Mouse (Mus musculus) intestine, embryonic 16.5 days (tissue): Measurements from ENCODE around the gene Gna11. TPM values are rescaled to one million over a fixed set of nuclear protein-coding genes. Genes with fewer than 3 reads are reported as not detected.

Source experiments
- ATAC-seq: fragments of 200-750 bp; cut with Nextera tagmentation; 2 replicates; pipeline ENCODE4 v1.8.0; 2017; ENCODE audit warnings: moderate TSS enrichment, moderate library complexity
- H3K27ac ChIP-seq: fragments of 300-500 bp; sonication (generic); 2 replicates; pipeline ENCODE4 v1.5.1; 2014; ENCODE audit warnings: mild to moderate bottlenecking, low read length
- H3K27me3 ChIP-seq: fragments of 300-500 bp; sonication (generic); replicated peaks from 2 replicates; pipeline ENCODE4 v1.6.1; 2014; ENCODE audit warnings: low read length, control low read depth, mixed read lengths; ENCODE audit not compliant: control insufficient read depth, insufficient read depth
- H3K36me3 ChIP-seq: fragments of 300-500 bp; sonication (generic); 2 replicates; pipeline ENCODE4 v1.6.1; 2014; ENCODE audit warnings: low read length, control low read depth; ENCODE audit not compliant: control insufficient read depth, insufficient read depth
- H3K4me1 ChIP-seq: fragments of 300-500 bp; sonication (generic); 2 replicates; pipeline ENCODE4 v1.6.1; 2014; ENCODE audit warnings: low read length, control low read depth, mixed read lengths; ENCODE audit not compliant: control insufficient read depth, insufficient read depth
- H3K4me2 ChIP-seq: fragments of 300-500 bp; sonication (generic); 2 replicates; pipeline ENCODE4 v1.6.1; 2014; ENCODE audit warnings: low read depth, low read length, control low read depth
- H3K4me3 ChIP-seq: fragments of 300-500 bp; sonication (generic); 2 replicates; pipeline ENCODE4 v1.5.1; 2014; ENCODE audit warnings: mild to moderate bottlenecking, low read length
- H3K9ac ChIP-seq: fragments of 300-500 bp; sonication (generic); 2 replicates; pipeline ENCODE4 v1.6.1; 2014; ENCODE audit warnings: low read depth, low read length
- H3K9me3 ChIP-seq: fragments of 300-500 bp; sonication (generic); 2 replicates; pipeline ENCODE4 v1.6.1; 2016; ENCODE audit warnings: low read length, control low read depth; ENCODE audit not compliant: control insufficient read depth
- WGBS: fragments of 180-500 bp; shearing (Covaris S2); extraction: QIAGEN DNeasy Blood & Tissue Kit; methylation state at CpG from one replicate; pipeline ENCODE4 v1.1.7; 2014; 5-methylcytosine and 5-hydroxymethylcytosine counted together
- microRNA-seq: library from miRNA; unstranded; fragments of <30 nt; microRNA quantifications from one replicate; pipeline ENCODE4, GENCODE M21; 2016
- polyA plus RNA-seq: library from polyadenylated mRNA; unstranded; fragments of >200 nt; fragmentation: Nextera tagmentation; extraction: Ambion mirVana; gene quantifications from 2 replicates; pipeline ENCODE4 v1.2.1, GENCODE M21; 2015

Gene Gna11
- polyA plus RNA-seq, 1 experiment from 2014 or later, result 296 TPM

- 74% methylated on average over 7 of the region's 7 CpGs for WGBS
These were observed 59.4 kb downstream of the Gna11 start for GRCm38 (mm10) chr10:81485479-81486018.

GRCm38 (mm10) chr10:81485060-81485449 is 59.9 kb downstream of the Gna11 start:
- H3K27me3 ChIP-seq, result peaks cover 15% of the 10 kb centered on the region
- peaks cover 6% of the 10 kb centered on the region for H3K4me1 ChIP-seq
- peaks cover 18% of the 10 kb centered on the region for H3K36me3 ChIP-seq
- H3K4me3 ChIP-seq, result no peak overlapping the region
- 30% methylated on average over 2 of the region's 2 CpGs for WGBS
- ATAC-seq, result no peak
- H3K9me3 ChIP-seq, result no peaks in the 10 kb centered on the region
- H3K27ac ChIP-seq, result no peak overlapping the region
- H3K4me2 ChIP-seq, result no peak overlapping the region
- no peak overlapping the region for H3K9ac ChIP-seq

More at GRCm38 (mm10) chr10:81485479-81486018, 59.4 kb downstream of the Gna11 start:
- peaks cover 15% of the 10 kb centered on the region for H3K27me3 ChIP-seq
- no peak overlapping the region for H3K27ac ChIP-seq
- H3K4me1 ChIP-seq, result peaks cover 6% of the 10 kb centered on the region
- no peak overlapping the region for H3K4me3 ChIP-seq
- ATAC-seq, result no peak
- H3K36me3 ChIP-seq, result peaks cover 18% of the 10 kb centered on the region
- H3K9ac ChIP-seq, result no peak overlapping the region
- H3K4me2 ChIP-seq, result no peak overlapping the region
- H3K9me3 ChIP-seq, result no peaks in the 10 kb centered on the region

GRCm38 (mm10) chr10:81484441-81485059 is 60.4 kb downstream of the Gna11 start:
- 56% methylated on average over 6 of the region's 6 CpGs for WGBS
- no peaks in the 10 kb centered on the region for H3K9me3 ChIP-seq
- H3K36me3 ChIP-seq, result peaks cover 18% of the 10 kb centered on the region
- peaks cover 15% of the 10 kb centered on the region for H3K27me3 ChIP-seq
- no peak overlapping the region for H3K27ac ChIP-seq
- ATAC-seq, result no peak
- peaks cover 6% of the 10 kb centered on the region for H3K4me1 ChIP-seq
- no peak overlapping the region for H3K4me3 ChIP-seq
- H3K9ac ChIP-seq, result no peak overlapping the region
- no peak overlapping the region for H3K4me2 ChIP-seq

GRCm38 (mm10) chr10:81483983-81484382 is 61.0 kb downstream of the Gna11 start:
- H3K4me3 ChIP-seq, result no peak overlapping the region
- no peak overlapping the region for H3K27ac ChIP-seq
- H3K9me3 ChIP-seq, result no peaks in the 10 kb centered on the region
- no peak overlapping the region for H3K4me2 ChIP-seq
- H3K4me1 ChIP-seq, result peaks cover 6% of the 10 kb centered on the region
- ATAC-seq, result no peak
- WGBS, result 22% methylated on average over 9 of the region's 9 CpGs
- peaks cover 15% of the 10 kb centered on the region for H3K27me3 ChIP-seq
- no peak overlapping the region for H3K9ac ChIP-seq
- H3K36me3 ChIP-seq, result peaks cover 17% of the 10 kb centered on the region

GRCm38 (mm10) chr10:81482533-81482889 is 62.5 kb downstream of the Gna11 start, which contains the start of gene Celf5:
TSS of gene Celf5 (minus strand) at chr10:81482709.
- Histone ChIP-seq H3K27me3 (peaks cover 21% of the 10 kb centered on the region), H3K9ac (peak within 1 kb of the TSS; percentile 60), H3K4me3 (peak within 1 kb of the TSS; percentile 53), H3K9me3 (no peaks in the 10 kb centered on the region), H3K4me1 (peaks cover 7% of the 10 kb centered on the region), H3K36me3 (peaks cover 9% of the 10 kb centered on the region), H3K4me2 (peak within 1 kb of the TSS; percentile 87), H3K27ac (no peak within 1 kb of the TSS)
- under 1% methylated on average over 36 of the region's 36 CpGs for WGBS
- ATAC-seq, result peak; percentile 68

- 4% methylated on average over 35 of the region's 35 CpGs for WGBS
- Histone ChIP-seq H3K4me2 (peak overlapping the region; percentile 87), H3K27me3 (peaks cover 21% of the 10 kb centered on the region), H3K9me3 (no peaks in the 10 kb centered on the region), H3K4me1 (peaks cover 8% of the 10 kb centered on the region), H3K36me3 (peaks cover 2% of the 10 kb centered on the region; the same call in 1 of the 2 replicates), H3K27ac (no peak overlapping the region), H3K9ac (peak overlapping the region; percentile 60), H3K4me3 (peak overlapping the region; percentile 53)
- peak; percentile 13; the same call in 1 of the 2 replicates for ATAC-seq
These were observed 63.1 kb downstream of the Gna11 start for GRCm38 (mm10) chr10:81481605-81482532.

Small RNAs within 50 kb of the gene (microRNA-seq; reads per million reads assigned to microRNA genes)
- not detected for gene Gm25595

Other genes starting within 250 kb of the Gna11 start
- 28.7 and 29.0 TPM in 2 replicates for gene Cactin, start 224.1 kb downstream of the Gna11 start, polyA plus RNA-seq
- 21.2 and 21.3 TPM in 2 replicates for gene Tbxa2r, start 216.5 kb downstream of the Gna11 start, polyA plus RNA-seq
- 0.06 and 0.12 TPM in 2 replicates for gene Gipc3, start 201.9 kb downstream of the Gna11 start, polyA plus RNA-seq
- gene Hmg20b, start 194.7 kb downstream of the Gna11 start, polyA plus RNA-seq, result 69.0 and 71.4 TPM in 2 replicates
- gene Mfsd12, start 187.7 kb downstream of the Gna11 start, polyA plus RNA-seq, result 21.6 and 32.4 TPM in 2 replicates
- 1.4 and 2.7 TPM in 2 replicates for gene 4930404N11Rik, start 179.4 kb downstream of the Gna11 start, polyA plus RNA-seq
- 73.2 and 78.7 TPM in 2 replicates for gene Fzr1, start 166.7 kb downstream of the Gna11 start, polyA plus RNA-seq
- 102 and 109 TPM in 2 replicates for gene Dohh, start 160.8 kb downstream of the Gna11 start, polyA plus RNA-seq
- 2.9 and 3.7 TPM in 2 replicates for gene Gm48551, start 160.7 kb downstream of the Gna11 start, polyA plus RNA-seq
- gene Gm48552, start 156.2 kb downstream of the Gna11 start, polyA plus RNA-seq, result 0.55 and 1.8 TPM in 2 replicates
- gene Smim24, start 152.1 kb downstream of the Gna11 start, polyA plus RNA-seq, result 426 and 504 TPM in 2 replicates
- gene Nfic, start 89.6 kb downstream of the Gna11 start, polyA plus RNA-seq, result 49.8 and 55.8 TPM in 2 replicates
- gene Celf5, start 62.5 kb downstream of the Gna11 start, polyA plus RNA-seq, result 1.4 and 1.5 TPM in 2 replicates
- gene Ncln, start 48.8 kb downstream of the Gna11 start, polyA plus RNA-seq, result 126 and 137 TPM in 2 replicates
- gene S1pr4, start 45.1 kb downstream of the Gna11 start, polyA plus RNA-seq, result 0.86 and 0.99 TPM in 2 replicates
- 1.1 and 1.5 TPM in 2 replicates for gene Gna15, start 21.0 kb downstream of the Gna11 start, polyA plus RNA-seq
- gene Aes, start 14.3 kb upstream of the Gna11 start, polyA plus RNA-seq, result 473 and 518 TPM in 2 replicates
- 12.6 and 13.6 TPM in 2 replicates for gene Tle2, start 29.4 kb upstream of the Gna11 start, polyA plus RNA-seq
- 21.0 and 22.7 TPM in 2 replicates for gene Tle6, start 55.9 kb upstream of the Gna11 start, polyA plus RNA-seq
- 0.61 and 1.2 TPM in 2 replicates for gene BC025920, start 61.1 kb upstream of the Gna11 start, polyA plus RNA-seq
- gene Sirt6, start 82.6 kb upstream of the Gna11 start, polyA plus RNA-seq, result 29.3 and 29.5 TPM in 2 replicates
- 8.2 and 8.7 TPM in 2 replicates for gene Ankrd24, start 83.3 kb upstream of the Gna11 start, polyA plus RNA-seq
- 3.3 and 3.6 TPM in 2 replicates for gene Gm10778, start 103.9 kb upstream of the Gna11 start, polyA plus RNA-seq
- 9.6 and 11.3 TPM in 2 replicates for gene Zfp433, start 159.6 kb upstream of the Gna11 start, polyA plus RNA-seq
- gene Gm3055, start 226.0 kb upstream of the Gna11 start, polyA plus RNA-seq, result 6.0 TPM in 2 replicates